Mouse (Mus musculus): ENCODE measurements around the gene Dtnb.
"Not testable (repeated sequence)": the region's sequence is repeated elsewhere in the genome, so short reads cannot be mapped to it uniquely, and the experiment has no call there.

GRCm38 (mm10) chr12:3690926-3691529, 118.8 kb downstream of the Dtnb start:
- not testable (repeated sequence) for TF ChIP-seq POLR2A (IDR thresholded peaks at IDR 0.05; ENCODE audit: control insufficient read depth, extremely low read depth, insufficient read depth, low read length, poor library complexity); CTCF (IDR thresholded peaks at IDR 0.05; ENCODE audit: borderline replicate concordance, control insufficient read depth, extremely low read depth, insufficient read depth, low read length, poor library complexity)
